Mouse (Mus musculus) heart, adult 8-10 months (tissue): ENCODE results near the gene Zfp963. TPM values are rescaled to one million over a fixed set of nuclear protein-coding genes. Genes with fewer than 3 reads are reported as not detected.

ENCODE experiments used
- DNase-seq: peaks from one replicate; pipeline ENCODE4 v3.0.0; 2022; ENCODE audit warnings: low spot score
- total RNA-seq, 4 experiments: library from RNA; stranded (reverse); gene quantifications; 2 replicates each; pipeline ENCODE4 v1.2.4; 2022

Zfp963 gene
- 1 to 10 TPM; 2.1 to 2.9 (median 2.6) TPM for total RNA-seq

DNA sequence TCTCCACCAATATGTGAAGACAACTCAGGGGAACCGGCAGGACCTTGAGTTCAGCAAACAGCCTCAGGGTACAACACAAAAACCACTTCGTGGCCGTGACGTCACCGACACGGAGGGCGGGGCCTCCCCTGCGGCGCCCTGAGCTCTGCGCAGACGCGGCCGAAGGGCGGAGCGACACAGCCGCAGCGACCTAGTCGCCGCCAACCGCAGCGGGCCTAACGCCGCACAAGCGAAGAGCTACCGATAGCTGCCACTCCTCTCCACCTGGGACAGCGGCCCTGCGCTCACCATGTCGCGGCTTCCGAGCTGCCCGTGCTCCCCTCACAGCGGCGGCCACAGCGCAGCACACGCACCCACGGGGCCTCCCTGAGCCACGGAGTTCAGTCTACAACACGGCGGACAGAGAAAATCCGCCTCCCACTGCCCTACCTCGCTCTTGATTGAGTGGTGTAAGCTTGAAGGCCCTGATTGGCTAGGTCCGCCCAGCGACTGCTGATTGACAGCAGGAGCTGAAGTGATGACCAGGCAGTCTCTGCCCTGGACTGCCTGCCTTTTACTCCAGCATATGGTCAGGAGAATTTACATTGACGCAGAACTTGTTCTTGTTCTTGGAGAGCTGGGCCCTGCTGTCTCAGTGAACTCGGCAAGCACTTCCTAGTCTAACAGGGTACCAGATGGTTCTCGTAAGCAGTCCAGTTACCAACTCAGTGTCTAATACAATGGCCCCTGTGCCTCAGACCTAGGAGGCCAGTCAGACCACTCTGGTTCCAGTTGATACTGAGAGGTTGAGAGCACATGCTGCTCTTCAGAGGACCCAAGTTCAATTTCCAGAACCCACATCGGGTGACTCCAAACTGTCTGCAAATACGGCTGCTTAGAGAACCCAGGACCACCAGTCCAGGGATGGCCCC lies at the start of gene Zfp963:
Gene Zfp963, minus strand, starts transcription at position 427 of the 911 bp plus-strand sequence.
- peak; percentile 94 for DNase-seq

DNA sequence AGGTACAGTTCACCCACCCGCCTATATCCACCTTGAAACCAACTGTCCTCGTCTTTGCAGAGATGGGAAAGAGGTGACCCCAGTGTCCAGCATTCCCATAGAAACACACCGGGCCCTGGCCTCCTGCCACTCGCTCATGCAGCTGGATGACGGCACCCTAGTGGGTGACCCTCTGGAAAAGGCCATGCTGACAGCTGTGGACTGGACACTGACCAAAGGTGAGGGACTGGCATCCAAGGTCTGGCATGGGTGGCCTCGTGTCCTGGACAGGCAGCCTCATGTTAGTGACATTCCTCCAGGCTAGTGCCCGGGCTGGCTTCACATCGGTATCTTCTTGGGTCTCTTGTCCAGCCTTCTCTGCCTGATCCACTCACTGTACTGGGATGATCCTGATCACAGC lies 49.5 kb upstream of the Zfp963 start:
- DNase-seq = no peak

DNA sequence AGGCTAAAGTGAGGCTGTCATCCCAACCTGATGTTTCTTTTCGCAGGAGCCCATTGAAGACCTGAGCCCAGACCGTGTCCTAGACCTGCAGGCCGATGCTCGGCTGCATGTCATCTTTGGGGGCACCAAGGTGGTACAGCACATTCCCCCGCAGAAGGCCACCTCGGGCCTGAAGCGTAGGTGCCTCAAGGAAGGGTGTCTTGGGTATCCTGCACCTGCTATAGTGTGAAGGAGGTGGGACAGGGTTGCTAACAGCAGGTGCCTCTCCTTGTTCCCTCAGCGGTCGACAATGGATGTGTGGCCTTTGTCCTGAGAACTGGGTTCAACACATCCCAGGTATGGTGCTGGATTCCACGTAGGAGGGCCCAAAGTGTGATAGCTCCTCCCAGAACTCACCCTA lies 47.9 kb upstream of the Zfp963 start:
- DNase-seq = no peak

DNA sequence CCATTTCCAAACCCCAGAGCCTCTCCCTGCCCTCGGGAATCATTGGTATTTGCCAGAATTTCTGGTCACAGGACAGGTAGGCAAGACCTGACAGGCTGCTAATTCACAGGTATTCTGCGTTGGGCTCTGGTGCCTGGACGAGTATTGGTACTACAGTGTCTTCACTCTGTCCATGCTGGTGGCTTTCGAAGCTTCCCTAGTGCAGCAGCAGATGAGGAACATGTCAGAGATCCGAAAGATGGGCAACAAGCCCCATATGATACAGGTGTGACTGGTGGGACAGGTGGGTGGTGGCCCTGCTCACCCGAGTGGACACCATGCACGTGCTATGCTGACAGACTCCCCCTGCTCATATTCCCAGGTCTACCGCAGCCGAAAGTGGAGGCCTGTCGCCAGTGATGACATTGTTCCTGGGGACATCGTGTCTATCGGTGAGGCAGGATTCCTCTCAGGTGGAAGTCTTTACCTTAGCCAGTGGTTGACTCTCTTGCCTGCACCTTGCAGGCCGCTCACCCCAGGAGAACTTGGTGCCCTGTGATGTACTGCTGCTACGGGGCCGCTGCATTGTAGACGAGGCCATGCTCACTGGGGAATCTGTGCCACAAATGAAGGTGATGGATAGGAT lies 47.1 kb upstream of the Zfp963 start:
- no peak for DNase-seq

DNA sequence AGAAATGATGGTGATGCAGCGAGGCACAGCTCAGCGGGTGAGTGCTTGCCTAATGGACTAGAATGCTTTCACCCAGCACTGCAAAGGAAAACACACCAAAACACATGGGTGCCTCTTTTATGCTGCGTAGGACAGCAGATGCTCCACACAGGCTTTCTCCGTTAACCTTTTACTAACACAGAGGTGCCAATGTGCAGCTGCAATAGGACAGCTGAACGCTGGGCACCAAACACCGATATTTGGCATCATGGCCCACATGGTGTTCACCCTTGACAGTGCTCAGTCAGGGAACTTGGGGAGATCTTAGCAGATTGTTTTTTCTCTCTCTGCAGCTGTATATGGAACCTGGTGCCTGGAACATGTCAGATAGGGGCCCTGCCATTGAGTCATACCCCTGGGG lies 45.1 kb upstream of the Zfp963 start:
- no peak for DNase-seq

DNA sequence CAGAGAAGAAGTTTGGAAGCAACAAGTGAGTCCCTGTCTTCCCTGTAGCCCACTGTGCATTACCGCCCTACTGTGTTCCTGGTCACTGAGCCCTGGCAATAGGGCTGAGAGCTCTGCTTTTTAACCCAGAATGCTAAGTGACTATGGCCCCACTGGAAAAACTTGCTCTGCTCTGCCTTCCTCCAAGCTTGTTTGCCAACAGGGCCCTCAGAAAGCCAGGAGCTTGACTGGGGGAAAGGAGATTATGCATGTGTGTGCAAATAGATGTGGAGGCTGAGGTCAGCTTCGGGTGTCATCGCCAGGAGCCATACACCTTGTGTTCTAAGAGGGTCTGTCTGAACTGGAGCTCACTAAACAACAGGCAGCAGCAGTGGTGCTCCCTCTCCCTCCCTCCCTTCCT lies 44.3 kb upstream of the Zfp963 start:
- DNase-seq = no peak

DNA sequence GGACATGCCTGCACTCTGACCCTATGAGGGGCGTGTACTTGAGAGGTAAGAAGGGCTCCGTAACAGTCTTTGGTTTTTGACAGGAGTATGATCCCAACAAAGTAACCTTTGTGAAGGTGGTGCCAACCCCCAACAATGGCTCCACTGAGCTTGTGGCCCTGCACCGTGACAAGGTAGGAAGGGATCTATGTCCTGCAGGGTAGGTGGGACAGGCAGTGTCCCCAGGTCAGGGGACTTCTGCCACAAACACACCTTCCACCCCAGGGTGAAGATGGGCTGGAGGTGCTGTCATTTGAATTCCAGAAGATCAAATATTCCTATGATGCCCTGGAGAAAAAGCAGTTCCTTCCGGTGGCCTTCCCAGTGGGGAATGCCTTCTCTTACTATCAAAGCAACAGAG lies 43.9 kb upstream of the Zfp963 start:
- no peak for DNase-seq

DNA sequence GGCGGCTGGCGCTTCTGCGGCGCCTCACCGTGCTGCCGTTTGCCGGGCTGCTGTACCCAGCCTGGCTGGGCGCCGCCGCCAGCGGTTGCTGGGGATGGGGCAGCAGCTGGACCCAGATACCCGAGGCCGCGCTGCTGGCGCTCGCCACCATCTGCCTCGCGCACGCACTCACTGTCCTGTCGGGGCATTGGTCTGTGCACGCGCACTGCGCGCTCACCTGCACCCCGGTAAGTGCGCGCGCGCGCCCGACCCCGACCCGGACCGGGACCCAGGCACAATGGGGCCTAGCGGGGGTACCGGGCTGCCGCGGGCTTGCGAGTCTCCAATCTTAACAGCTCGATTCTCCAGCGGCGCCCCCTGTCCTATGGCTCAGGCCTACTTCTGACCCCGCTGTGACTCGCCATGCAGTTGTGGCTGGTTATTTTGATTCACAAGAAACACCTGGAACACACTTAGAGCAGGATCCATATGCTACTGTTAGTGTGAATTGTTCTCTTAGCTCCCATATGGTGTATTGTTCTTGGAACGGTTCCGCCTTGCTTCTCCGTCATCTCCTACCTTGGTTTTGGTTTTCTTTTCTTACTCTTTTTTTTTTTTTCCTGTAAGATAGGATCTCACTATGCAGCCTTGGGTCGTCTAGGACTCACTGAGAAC lies 41.8 kb upstream of the Zfp963 start:
- no peak for DNase-seq

DNA sequence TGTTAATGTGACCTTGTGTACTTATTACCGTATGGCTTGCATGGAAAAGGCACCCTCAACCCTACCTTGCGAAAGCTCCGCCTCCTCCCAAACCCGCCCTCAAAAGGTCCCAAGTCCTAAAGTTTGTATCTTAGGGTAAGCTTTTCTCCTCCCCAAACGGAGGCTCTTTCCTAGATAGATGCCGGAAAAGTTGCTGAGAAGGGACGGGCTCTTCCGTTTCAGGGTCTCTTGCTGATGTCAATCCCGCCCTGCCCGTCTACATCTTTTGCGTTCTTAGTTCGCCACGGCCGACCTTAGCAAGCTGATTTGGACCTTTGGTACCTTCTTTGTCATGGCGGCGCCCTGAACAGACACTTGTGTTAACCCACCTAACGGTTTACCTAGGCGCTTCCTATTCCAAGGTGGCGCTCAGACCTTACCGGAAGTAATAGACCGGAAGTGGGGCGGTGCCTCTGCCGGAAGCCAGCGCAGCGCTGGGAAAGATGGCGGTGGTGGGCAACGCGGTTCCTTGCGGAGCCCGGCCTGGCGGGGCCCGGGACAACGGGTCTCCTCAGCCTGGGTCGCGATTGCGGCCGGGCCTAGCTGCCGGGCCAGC lies 41.1 kb upstream of the Zfp963 start, which contains the start of the genes Atp13a1 and Zfp866:
Gene Atp13a1, plus strand, starts transcription at position 391 of the 595 bp plus-strand sequence.
Gene Zfp866, minus strand, starts transcription at position 406 of the 595 bp plus-strand sequence.
- DNase-seq = peak; percentile 87

DNA sequence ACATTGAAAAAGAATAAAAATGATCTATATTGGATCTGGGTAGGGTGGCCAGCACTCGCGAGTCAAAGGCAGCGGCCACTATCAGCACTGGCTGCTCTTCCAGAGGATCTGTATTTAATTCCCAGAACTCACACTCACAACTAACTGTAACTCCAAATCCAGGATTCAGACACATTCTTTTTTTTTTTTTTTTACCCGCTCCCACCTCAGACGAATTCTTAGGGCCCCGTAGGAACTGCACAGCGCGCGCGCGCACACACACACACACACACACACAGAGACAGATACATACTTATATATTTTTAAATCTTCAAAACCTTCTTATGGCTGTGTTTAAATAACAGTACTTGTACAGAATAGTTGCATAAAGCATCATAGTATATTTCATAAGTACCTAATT lies 40.6 kb upstream of the Zfp963 start:
- DNase-seq = no peak

DNA sequence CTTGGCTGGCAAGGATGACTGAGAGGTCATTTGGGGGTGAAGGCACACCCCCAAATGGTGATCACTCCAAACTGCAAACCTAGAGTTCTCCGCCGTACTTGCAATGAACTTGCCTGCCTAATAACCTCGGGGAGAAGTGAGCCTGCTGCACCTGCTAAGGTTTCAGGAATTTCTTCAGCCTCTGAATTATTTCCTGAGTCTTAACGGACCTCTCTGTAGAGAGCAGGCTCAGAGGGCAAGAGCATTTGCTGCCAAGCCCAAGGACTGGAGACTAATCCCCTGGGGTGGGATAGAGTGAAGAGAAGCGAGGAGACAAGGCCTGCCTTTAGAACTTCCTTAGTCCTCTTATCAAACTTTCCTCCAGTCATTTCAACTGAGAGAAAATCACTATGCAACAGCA lies 40.0 kb upstream of the Zfp963 start:
- DNase-seq = no peak

DNA sequence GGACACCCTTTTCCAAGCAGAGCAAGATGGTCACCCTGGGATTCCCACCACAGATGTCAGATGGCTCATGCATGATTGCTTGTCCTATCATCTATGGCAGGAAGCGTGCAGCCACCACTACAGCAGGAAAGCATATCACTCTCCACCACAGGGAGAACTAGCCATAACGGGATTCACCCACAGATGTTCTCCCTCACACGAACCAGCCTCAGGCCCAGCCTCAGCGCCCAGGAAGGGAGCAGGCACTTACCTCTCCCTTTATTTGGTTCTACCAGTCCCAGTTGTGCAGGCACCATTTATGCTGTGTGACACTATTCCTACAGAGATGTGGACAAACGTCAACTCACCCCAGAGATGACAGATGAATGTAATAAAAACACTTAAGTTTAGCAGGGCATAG lies 39.3 kb upstream of the Zfp963 start:
- no peak for DNase-seq

DNA sequence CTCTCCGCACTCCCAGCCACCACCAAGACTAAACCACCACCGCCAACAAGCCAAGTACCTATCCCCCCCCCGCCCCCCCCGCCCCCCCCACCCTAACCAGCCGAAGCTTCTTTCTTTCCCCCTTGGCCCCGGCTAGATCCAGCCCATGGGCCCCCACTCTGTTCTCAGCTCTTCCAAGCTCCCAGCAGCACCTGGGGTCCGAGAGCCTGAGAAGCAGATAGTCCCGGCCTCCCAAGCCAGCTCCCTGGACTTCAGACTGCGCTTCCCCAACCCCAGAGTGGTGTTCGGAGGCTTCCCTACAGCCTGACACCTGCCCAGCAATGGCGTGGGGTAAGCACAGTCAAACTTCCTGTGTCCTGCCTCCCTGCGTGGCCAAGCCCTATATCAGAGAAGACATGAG lies 27.3 kb upstream of the Zfp963 start:
- no peak for DNase-seq

DNA sequence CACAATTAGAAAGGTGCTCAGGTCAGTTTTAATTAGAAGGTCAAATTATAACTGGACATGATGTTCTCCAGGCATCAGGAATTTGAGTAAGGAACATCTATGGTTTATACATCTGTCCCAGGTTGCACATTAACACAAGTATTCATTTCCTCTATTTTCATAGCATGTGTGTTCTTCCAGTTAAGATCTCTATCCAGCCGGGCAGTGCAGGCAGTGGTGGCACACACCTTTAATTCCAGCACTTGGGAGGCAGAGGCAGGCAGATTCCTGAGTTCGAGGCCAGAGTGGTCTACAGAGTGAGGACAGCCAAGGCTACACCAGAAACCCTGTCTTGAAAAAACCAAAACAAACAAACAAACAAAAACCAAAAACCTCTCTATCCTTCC lies 25.4 kb upstream of the Zfp963 start:
- DNase-seq = no peak

DNA sequence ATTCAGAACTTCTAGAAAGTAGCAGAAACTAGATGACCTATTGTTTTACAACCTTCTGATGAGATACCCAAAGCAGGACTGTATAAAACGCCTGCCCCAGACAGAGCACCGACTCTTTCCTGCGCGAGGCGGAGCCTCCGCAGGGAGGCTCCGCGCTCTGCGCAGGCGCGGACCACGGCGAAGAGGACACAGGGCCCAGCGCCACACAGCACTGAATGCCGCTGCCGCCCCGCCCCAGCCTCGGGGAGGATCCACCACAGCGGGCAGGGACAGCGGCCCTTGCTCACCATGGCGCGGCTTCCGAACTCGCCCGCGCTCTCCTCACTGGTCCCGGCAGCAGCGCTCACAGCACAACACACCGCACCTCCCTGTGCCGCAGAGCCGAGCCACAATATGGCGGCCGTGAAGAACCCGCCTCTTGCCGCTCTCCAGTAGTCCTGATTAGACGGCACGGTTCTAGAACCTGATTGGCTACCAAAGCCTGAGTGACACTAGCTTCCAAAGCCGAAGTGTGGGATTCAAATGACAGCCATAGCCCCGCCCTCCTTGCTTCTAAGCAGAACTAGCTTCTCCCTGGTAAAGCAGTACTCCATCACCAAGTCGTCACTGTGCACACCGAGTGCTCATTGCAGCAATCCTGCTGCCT lies 24.9 kb upstream of the Zfp963 start, which contains the start of gene Gm20422:
Gene Gm20422, minus strand, starts transcription at position 384 of the 646 bp plus-strand sequence.
- peak; percentile 91 for DNase-seq

DNA sequence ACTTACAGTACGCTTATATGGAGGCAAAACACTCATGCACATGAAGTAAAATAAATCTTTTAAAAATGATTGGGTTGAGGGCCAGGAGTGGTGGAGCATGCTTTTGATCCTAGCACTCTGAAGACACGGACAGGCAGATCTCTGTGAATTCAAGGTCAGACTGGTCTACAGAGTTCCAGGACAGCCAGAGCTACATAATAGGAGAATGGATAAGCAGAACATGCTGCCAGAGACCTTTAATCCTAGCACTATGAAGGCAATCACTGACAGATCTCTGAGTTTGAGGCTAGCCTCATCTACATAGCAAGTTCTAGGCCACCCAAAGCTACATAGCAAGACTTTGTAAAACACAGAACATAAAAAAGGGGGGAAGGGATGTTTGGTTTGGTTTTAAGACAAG lies 22.3 kb upstream of the Zfp963 start:
- DNase-seq = no peak

DNA sequence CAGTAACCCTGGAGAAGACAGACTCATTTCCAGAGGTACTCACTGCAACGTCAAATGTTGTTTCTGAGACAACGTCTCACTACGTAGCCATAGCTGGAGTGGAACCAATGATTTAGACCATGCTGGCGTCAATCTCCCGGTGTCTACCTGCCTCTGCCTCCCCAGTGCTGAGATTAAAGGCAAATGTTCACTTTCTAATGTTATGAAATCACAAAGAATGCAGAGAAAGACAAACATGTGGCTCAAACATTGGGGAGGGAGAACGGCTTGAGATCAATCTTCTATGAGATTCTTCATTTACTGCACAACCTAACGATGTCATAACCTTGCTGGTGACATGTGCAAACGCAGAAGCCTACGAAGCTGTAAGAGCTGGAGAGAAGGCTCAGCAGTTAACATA lies 21.5 kb upstream of the Zfp963 start:
- DNase-seq = no peak

DNA sequence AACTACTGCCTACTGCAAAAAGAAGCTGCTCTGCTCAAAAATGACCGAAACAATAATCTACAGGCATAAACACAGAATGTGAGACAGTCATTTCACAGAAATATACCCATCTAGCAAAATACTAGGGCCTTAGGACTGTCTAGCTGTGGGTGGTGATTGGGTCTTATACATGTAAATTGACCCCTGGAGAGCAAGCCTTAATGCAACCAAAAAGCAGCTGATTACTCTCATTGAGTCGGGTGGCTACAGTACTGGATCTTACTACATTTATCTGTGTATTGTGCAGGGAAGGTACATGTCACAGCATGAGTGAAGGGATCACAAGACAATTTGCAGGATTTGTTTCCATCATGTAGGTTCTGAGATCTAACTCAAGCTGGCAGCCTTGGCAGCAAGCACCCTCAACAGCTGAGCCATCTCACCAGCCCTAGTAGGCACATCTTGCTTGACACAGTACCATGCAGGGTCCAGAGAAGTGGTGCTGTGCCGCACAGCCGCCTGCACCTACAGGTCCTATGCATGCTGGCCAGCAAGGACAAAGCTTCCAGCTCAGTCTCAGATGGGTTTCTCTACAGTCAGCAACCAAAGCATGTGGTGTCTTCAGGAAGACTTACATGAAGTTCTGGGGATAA lies 12.2 kb upstream of the Zfp963 start:
- no peak for DNase-seq

DNA sequence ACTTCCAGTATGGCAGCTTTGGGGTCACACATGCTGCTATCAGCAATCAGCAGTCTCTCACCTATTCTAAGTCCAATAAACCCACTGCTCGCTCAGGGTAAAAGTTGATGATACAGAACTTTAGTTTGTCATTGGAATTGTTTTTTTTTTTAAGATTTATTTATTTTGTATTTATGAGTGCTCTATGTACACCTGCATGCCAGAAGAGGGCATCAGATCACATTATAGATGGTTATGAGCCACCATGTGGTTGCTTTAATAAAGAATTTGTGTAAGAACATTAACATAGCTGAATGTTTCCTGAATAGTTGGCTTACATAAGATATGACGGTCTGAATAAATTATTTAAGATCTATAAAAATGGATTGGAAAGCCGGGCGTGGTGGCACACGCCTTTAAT lies 8.5 kb upstream of the Zfp963 start:
- no peak for DNase-seq

DNA sequence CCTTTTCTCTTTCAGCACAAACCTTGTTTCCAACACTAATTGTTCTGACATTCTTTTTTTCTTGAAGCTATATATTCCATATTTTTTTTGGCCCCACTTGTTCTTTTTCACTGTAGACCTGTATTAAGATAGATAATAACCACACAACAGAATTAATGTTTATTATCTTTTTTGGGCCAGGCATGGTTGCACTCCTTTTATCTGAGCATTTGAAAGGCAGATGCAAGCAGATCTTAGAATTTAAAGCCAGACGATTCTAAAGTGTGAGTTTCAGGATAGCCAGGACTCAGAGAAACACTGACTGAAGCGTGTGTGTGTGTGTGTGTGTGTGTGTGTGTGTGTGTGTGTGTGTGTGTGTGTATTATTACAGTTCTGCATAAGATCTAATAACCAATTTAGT lies 2.7 kb upstream of the Zfp963 start:
- no peak for DNase-seq

DNA sequence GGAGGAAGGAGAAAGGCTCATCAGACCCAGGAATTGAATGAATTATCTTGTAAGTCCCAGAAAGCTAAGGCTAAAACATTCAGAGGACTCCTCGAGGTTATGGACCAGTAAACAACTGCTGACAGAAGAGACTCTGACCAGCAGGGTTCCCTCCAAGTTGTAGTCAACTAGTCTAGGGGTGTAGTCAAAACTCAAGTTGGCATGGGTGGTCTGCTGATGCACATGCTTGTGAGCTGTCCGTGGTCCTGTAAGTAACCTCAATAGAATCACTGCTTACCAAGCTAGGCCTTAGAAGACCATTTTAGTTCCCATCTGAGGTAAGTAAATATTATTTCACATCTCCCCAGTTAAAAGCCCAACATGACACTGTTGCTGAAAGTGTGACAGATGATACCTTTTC lies 8.5 kb downstream of the Zfp963 start:
- no peak for DNase-seq
